Mouse (Mus musculus): Measurements from ENCODE around the gene Pgm5. TPM values are rescaled to one million over a fixed set of nuclear protein-coding genes. Genes with fewer than 3 reads are reported as not detected.
"Not testable (repeated sequence)": the region's sequence is repeated elsewhere in the genome, so short reads cannot be mapped to it uniquely, and the experiment has no call there.

Pgm5 gene
- polyA plus RNA-seq, 1 experiment from 2014 or later, result 8.8 TPM

GRCm38 (mm10) chr19:24716303-24717097, 145.2 kb downstream of the Pgm5 start:
- no peak for ATAC-seq (replicated peaks; ENCODE audit: low FRiP score, low TSS enrichment, low read depth)
- WGBS, result 84% methylated on average over 7 of the region's 7 CpGs
- H3K4me3 ChIP-seq (ENCODE audit: low read depth, low read length), result no peak overlapping the region
- no peaks in the 10 kb centered on the region for H3K4me1 ChIP-seq (replicated peaks; ENCODE audit: control insufficient read depth, insufficient read depth, low read length)
- H3K9ac ChIP-seq (ENCODE audit: low read length), result no peak overlapping the region
- DNase-seq (ENCODE audit: low spot score), result no peak
- 0 out of 2 replicates have a peak, but pooled peaks cover 6% of the 10 kb centered on the region for H3K9me3 ChIP-seq (ENCODE audit: control insufficient read depth, low read length)
- H3K27ac ChIP-seq (ENCODE audit: low read depth), result no peak overlapping the region
- peaks cover 11% of the 10 kb centered on the region; the same call in 1 of the 2 replicates for H3K36me3 ChIP-seq (ENCODE audit: control insufficient read depth, insufficient read depth, low read length)
- H3K27me3 ChIP-seq (replicated peaks; ENCODE audit: control insufficient read depth, insufficient read depth, low read length), result no peaks in the 10 kb centered on the region
- H3K4me2 ChIP-seq (ENCODE audit: low read length), result no peak overlapping the region

DNA sequence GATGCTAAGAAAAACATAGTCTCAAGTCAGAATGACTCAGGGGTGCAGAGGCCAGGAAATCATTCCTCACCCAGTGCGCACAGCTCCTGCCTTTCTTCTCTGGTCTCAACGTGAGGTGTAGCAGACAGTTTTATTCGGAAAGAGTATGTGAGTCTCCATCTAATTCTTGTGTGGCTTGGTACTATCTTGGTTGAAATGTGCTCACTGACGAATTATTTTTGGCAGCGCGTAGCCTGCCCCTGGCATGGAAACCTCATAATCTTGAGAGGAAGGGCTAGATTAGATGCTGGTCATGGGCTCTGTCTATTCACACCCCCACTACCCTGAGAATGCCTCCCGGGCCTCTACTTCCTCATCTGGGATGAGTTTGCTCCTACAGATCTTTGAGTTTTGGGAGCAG, 153.6 kb downstream of the Pgm5 start:
- no peaks in the 10 kb centered on the region; the same call in 1 of the 2 replicates for H3K36me3 ChIP-seq (ENCODE audit: control insufficient read depth, insufficient read depth, low read length)
- peaks cover 8% of the 10 kb centered on the region for H3K4me1 ChIP-seq (replicated peaks; ENCODE audit: control insufficient read depth, insufficient read depth, low read length)
- no peak overlapping the region for H3K4me2 ChIP-seq (ENCODE audit: low read length)
- no peak overlapping the region for H3K9ac ChIP-seq (ENCODE audit: low read length)
- no peak overlapping the region for H3K27ac ChIP-seq (ENCODE audit: low read depth)
- ATAC-seq (replicated peaks; ENCODE audit: low FRiP score, low TSS enrichment, low read depth) (no peak), DNase-seq (ENCODE audit: low spot score) (no peak)
- WGBS, result 81% methylated on average over 7 of the region's 7 CpGs
- no peaks in the 10 kb centered on the region for H3K9me3 ChIP-seq (ENCODE audit: control insufficient read depth, low read length)
- H3K4me3 ChIP-seq (ENCODE audit: low read depth, low read length), result no peak overlapping the region
- no peaks in the 10 kb centered on the region for H3K27me3 ChIP-seq (replicated peaks; ENCODE audit: control insufficient read depth, insufficient read depth, low read length)

- Histone ChIP-seq H3K27ac (ENCODE audit: low read depth) (no peak overlapping the region), H3K27me3 (replicated peaks; ENCODE audit: control insufficient read depth, insufficient read depth, low read length) (no peaks in the 10 kb centered on the region), H3K4me3 (ENCODE audit: low read depth, low read length) (no peak overlapping the region), H3K4me1 (replicated peaks; ENCODE audit: control insufficient read depth, insufficient read depth, low read length) (peaks cover 13% of the 10 kb centered on the region), H3K9me3 (ENCODE audit: control insufficient read depth, low read length) (no peaks in the 10 kb centered on the region), H3K4me2 (ENCODE audit: low read length) (no peak overlapping the region), H3K9ac (ENCODE audit: low read length) (no peak overlapping the region), H3K36me3 (ENCODE audit: control insufficient read depth, insufficient read depth, low read length) (no peaks in the 10 kb centered on the region; the same call in 1 of the 2 replicates)
- no peak for ATAC-seq (replicated peaks; ENCODE audit: low FRiP score, low TSS enrichment, low read depth)
- DNase-seq (ENCODE audit: low spot score), result no peak
- 61% methylated on average over 7 of the region's 7 CpGs for WGBS
Observed at GRCm38 (mm10) chr19:24707071-24707906, 154.4 kb downstream of the Pgm5 start.

DNA sequence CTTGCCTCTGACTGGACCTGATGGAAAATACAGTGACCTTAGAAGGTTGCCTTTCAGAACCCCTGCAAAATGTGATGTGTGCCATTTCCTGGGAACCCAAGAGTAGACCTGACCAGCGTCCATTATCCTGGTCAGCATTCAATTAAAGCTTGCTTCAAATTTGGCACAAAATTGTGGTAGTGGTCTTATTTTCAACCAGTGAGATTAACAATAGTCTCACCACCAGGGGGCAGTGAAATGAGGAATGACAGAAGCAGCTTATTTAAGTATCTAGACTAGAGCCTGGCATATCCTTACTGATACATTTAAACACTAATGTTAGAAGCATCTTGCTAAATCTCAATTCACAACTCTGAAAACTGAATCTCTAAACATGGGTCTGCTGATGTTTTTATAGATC, 156.3 kb downstream of the Pgm5 start:
- Histone ChIP-seq H3K4me3 (ENCODE audit: low read depth, low read length) (no peak overlapping the region), H3K9ac (ENCODE audit: low read length) (no peak overlapping the region), H3K27me3 (replicated peaks; ENCODE audit: control insufficient read depth, insufficient read depth, low read length) (no peaks in the 10 kb centered on the region), H3K4me1 (replicated peaks; ENCODE audit: control insufficient read depth, insufficient read depth, low read length) (peaks cover 13% of the 10 kb centered on the region), H3K4me2 (ENCODE audit: low read length) (no peak overlapping the region), H3K9me3 (ENCODE audit: control insufficient read depth, low read length) (no peaks in the 10 kb centered on the region), H3K27ac (ENCODE audit: low read depth) (no peak overlapping the region), H3K36me3 (ENCODE audit: control insufficient read depth, insufficient read depth, low read length) (no peaks in the 10 kb centered on the region; the same call in 1 of the 2 replicates)
- ATAC-seq (replicated peaks; ENCODE audit: low FRiP score, low TSS enrichment, low read depth) (no peak), DNase-seq (ENCODE audit: low spot score) (no peak)
- 88% methylated on average over 1 of the region's 1 CpGs for WGBS

DNA sequence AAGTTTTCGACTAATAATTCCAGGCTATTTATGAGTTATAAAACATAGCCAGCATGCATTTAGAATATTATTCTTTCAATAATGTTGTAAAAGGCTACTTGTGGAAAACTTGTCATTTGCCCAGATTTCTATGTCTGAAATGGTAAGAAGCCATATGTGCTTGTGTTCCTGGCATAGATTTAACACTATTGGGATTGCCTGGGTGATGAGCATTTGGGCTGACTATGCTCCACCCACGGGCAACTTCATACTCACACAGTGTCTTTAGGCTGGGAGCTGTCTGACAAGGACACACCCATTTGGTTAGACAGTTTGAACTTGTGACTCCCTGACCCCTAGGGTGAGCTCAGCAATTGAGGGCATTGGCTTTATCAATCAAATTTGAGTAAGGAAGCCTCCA, 157.3 kb downstream of the Pgm5 start:
- H3K4me2 ChIP-seq (ENCODE audit: low read length), result no peak overlapping the region
- no peak for ATAC-seq (replicated peaks; ENCODE audit: low FRiP score, low TSS enrichment, low read depth)
- no peaks in the 10 kb centered on the region for H3K9me3 ChIP-seq (ENCODE audit: control insufficient read depth, low read length)
- H3K27ac ChIP-seq (ENCODE audit: low read depth), result 0 out of 2 replicates have a peak overlapping the region, but pooled peaks have one; percentile 34
- H3K36me3 ChIP-seq (ENCODE audit: control insufficient read depth, insufficient read depth, low read length), result no peaks in the 10 kb centered on the region; the same call in 1 of the 2 replicates
- WGBS, result 81% methylated on average over 2 of the region's 2 CpGs
- DNase-seq (ENCODE audit: low spot score), result no peak
- no peaks in the 10 kb centered on the region for H3K27me3 ChIP-seq (replicated peaks; ENCODE audit: control insufficient read depth, insufficient read depth, low read length)
- H3K4me1 ChIP-seq (replicated peaks; ENCODE audit: control insufficient read depth, insufficient read depth, low read length), result peaks cover 15% of the 10 kb centered on the region
- H3K4me3 ChIP-seq (ENCODE audit: low read depth, low read length), result no peak overlapping the region
- H3K9ac ChIP-seq (ENCODE audit: low read length), result no peak overlapping the region

DNA sequence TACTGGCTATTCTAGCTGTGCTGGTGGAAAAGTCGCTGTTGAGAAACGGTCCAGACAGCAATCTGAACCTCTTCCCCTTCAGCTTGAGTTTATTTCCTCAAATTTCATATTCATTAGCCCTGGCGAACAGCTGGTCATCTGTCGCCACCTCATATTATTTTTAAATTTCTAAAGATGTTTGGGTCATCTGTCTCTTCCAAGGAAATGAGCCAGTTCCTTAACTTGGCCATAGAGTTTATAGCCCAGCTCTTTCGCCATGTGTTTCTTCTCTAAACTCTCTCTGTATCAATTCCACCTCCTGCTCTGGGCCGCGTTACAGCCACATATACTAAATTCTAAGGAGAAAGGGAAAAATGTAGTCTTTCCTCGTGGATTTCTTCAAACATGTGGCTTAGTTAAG, 158.0 kb downstream of the Pgm5 start:
- 43% methylated on average over 8 of the region's 8 CpGs for WGBS
- H3K9me3 ChIP-seq (ENCODE audit: control insufficient read depth, low read length), result no peaks in the 10 kb centered on the region
- no peaks in the 10 kb centered on the region; the same call in 1 of the 2 replicates for H3K36me3 ChIP-seq (ENCODE audit: control insufficient read depth, insufficient read depth, low read length)
- no peak for ATAC-seq (replicated peaks; ENCODE audit: low FRiP score, low TSS enrichment, low read depth)
- no peak for DNase-seq (ENCODE audit: low spot score)
- peaks cover 21% of the 10 kb centered on the region for H3K4me1 ChIP-seq (replicated peaks; ENCODE audit: control insufficient read depth, insufficient read depth, low read length)
- H3K27me3 ChIP-seq (replicated peaks; ENCODE audit: control insufficient read depth, insufficient read depth, low read length), result no peaks in the 10 kb centered on the region
- no peak overlapping the region for H3K9ac ChIP-seq (ENCODE audit: low read length)
- peak overlapping the region; percentile 33; the same call in 1 of the 2 replicates for H3K27ac ChIP-seq (ENCODE audit: low read depth)
- H3K4me2 ChIP-seq (ENCODE audit: low read length), result no peak overlapping the region
- no peak overlapping the region for H3K4me3 ChIP-seq (ENCODE audit: low read depth, low read length)

DNA sequence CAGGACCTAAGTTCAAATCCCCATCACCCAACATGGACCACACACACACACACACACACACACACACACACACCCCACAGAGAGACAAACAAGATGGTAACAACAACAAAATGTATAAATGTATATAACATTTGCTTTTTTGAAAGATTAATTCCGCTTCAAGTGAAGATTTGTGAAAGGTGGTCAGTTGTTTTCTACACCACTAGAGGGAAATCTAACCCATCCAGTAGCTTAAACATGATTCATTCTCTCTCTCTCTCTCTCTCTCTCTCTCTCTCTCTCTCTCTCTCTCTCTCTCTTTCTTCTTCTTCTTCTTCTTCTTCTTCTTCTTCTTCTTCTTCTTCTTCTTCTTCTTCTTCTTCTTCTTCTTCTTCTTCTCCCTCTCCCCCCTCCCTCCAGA, 158.5 kb downstream of the Pgm5 start:
- H3K9ac ChIP-seq (ENCODE audit: low read length); H3K9me3 ChIP-seq (ENCODE audit: control insufficient read depth, low read length); H3K27me3 ChIP-seq (replicated peaks; ENCODE audit: control insufficient read depth, insufficient read depth, low read length); H3K4me2 ChIP-seq (ENCODE audit: low read length); ATAC-seq (replicated peaks; ENCODE audit: low FRiP score, low TSS enrichment, low read depth); H3K4me3 ChIP-seq (ENCODE audit: low read depth, low read length); H3K36me3 ChIP-seq (ENCODE audit: control insufficient read depth, insufficient read depth, low read length); H3K27ac ChIP-seq (ENCODE audit: low read depth); DNase-seq (ENCODE audit: low spot score): not testable (repeated sequence)
- peaks cover 26% of the 10 kb centered on the region for H3K4me1 ChIP-seq (replicated peaks; ENCODE audit: control insufficient read depth, insufficient read depth, low read length)
- WGBS, result 55% methylated on average over 1 of the region's 1 CpGs

- no peak for DNase-seq (ENCODE audit: low spot score)
- no peaks in the 10 kb centered on the region for H3K27me3 ChIP-seq (replicated peaks; ENCODE audit: control insufficient read depth, insufficient read depth, low read length)
- no peak overlapping the region for H3K4me2 ChIP-seq (ENCODE audit: low read length)
- WGBS, result 63% methylated on average over 8 of the region's 8 CpGs
- no peaks in the 10 kb centered on the region for H3K9me3 ChIP-seq (ENCODE audit: control insufficient read depth, low read length)
- no peak overlapping the region for H3K9ac ChIP-seq (ENCODE audit: low read length)
- no peaks in the 10 kb centered on the region; the same call in 1 of the 2 replicates for H3K36me3 ChIP-seq (ENCODE audit: control insufficient read depth, insufficient read depth, low read length)
- no peak overlapping the region for H3K27ac ChIP-seq (ENCODE audit: low read depth)
- H3K4me3 ChIP-seq (ENCODE audit: low read depth, low read length), result no peak overlapping the region
- peaks cover 26% of the 10 kb centered on the region for H3K4me1 ChIP-seq (replicated peaks; ENCODE audit: control insufficient read depth, insufficient read depth, low read length)
- no peak for ATAC-seq (replicated peaks; ENCODE audit: low FRiP score, low TSS enrichment, low read depth)
Observed at GRCm38 (mm10) chr19:24701716-24702115, 159.9 kb downstream of the Pgm5 start.
